Mouse (Mus musculus): ENCODE measurements around the gene Stat5a.

DNA sequence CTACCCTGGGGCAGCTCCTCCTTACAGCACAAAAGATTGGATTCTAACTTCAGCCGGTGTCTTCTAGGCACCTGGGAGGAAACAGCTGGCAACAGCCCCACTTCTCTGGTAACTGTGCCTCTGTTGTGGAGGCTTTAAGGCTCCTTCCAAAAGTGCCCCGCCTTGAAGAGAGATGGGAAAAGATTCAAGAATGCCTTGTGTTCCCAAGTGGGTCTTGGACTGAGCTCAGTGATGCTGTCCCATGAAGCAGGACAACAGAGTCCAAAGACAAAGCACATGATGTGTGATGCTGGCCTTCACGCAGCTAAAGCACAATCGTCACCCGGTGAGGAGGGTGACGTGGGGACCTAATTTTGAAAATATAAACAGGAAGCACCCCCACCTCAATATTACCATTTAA, 13.4 kb upstream of the Stat5a start:
- TF ChIP-seq CTCF (IDR thresholded peaks at IDR 0.05; ENCODE audit: borderline replicate concordance, extremely low read depth, insufficient read depth, insufficient read length) (no peak), POLR2A (IDR thresholded peaks at IDR 0.05; ENCODE audit: borderline replicate concordance, extremely low read depth, insufficient read depth, insufficient read length, poor library complexity, severe bottlenecking) (no peak)

All from brain, embryonic 14.5 days (tissue).